Mouse (Mus musculus) neural tube, embryonic 14.5 days (tissue): ENCODE results near the gene Caskin2. TPM values are rescaled to one million over a fixed set of nuclear protein-coding genes. Genes with fewer than 3 reads are reported as not detected.

Source experiments
- ATAC-seq: fragments of 200-750 bp; cut with Nextera tagmentation; 2 replicates; pipeline ENCODE4 v1.8.0; 2017; ENCODE audit warnings: low read depth, mild to moderate bottlenecking, moderate TSS enrichment, moderate library complexity
- H3K27ac ChIP-seq: fragments of 300-500 bp; sonication (generic); 2 replicates; pipeline ENCODE4 v1.5.1; 2014; ENCODE audit warnings: low read depth, mild to moderate bottlenecking, control low read depth, low read length, moderate library complexity, mixed read lengths
- H3K27me3 ChIP-seq: fragments of 300-500 bp; sonication (generic); 2 replicates; pipeline ENCODE4 v1.6.1; 2014; ENCODE audit warnings: low read length; ENCODE audit not compliant: control insufficient read depth, insufficient read depth
- H3K36me3 ChIP-seq: fragments of 300-500 bp; sonication (generic); 2 replicates; pipeline ENCODE4 v1.6.1; 2014; ENCODE audit warnings: low read length, mixed read lengths; ENCODE audit not compliant: control insufficient read depth, insufficient read depth
- H3K4me1 ChIP-seq: fragments of 300-500 bp; sonication (generic); 2 replicates; pipeline ENCODE4 v1.6.1; 2014; ENCODE audit warnings: low read length; ENCODE audit not compliant: control insufficient read depth, insufficient read depth
- H3K4me2 ChIP-seq: fragments of 300-500 bp; sonication (generic); 2 replicates; pipeline ENCODE4 v1.6.1; 2014; ENCODE audit warnings: mild to moderate bottlenecking, low read depth, low read length, control low read depth
- H3K4me3 ChIP-seq: fragments of 300-500 bp; sonication (generic); 2 replicates; pipeline ENCODE4 v1.5.1; 2014; ENCODE audit warnings: low read depth, low read length, control low read depth, mixed read lengths
- H3K9ac ChIP-seq: fragments of 300-500 bp; sonication (generic); replicated peaks from 2 replicates; pipeline ENCODE4 v1.6.1; 2014; ENCODE audit warnings: low read depth, mild to moderate bottlenecking, control low read depth, low read length, mixed read lengths
- H3K9me3 ChIP-seq: fragments of 300-500 bp; sonication (generic); 2 replicates; pipeline ENCODE4 v1.6.1; 2016; ENCODE audit warnings: low read length; ENCODE audit not compliant: control insufficient read depth
- WGBS: fragments of 180-500 bp; shearing (Covaris S2); extraction: QIAGEN DNeasy Blood & Tissue Kit; methylation state at CpG from one replicate; pipeline ENCODE4 v1.1.7; 2014; 5-methylcytosine and 5-hydroxymethylcytosine counted together
- polyA plus RNA-seq: library from polyadenylated mRNA; unstranded; fragments of >200 nt; fragmentation: Nextera tagmentation; extraction: Ambion mirVana; gene quantifications from 2 replicates; pipeline ENCODE4 v1.2.1, GENCODE M21; 2014

Gene Caskin2
- polyA plus RNA-seq, 1 experiment from 2014 or later = 9.5 TPM

- H3K27ac ChIP-seq = no peak overlapping the region
- no peaks in the 10 kb centered on the region for H3K4me1 ChIP-seq
- no peak for ATAC-seq
- no peak overlapping the region for H3K4me3 ChIP-seq
- no peaks in the 10 kb centered on the region for H3K36me3 ChIP-seq
- H3K27me3 ChIP-seq = no peaks in the 10 kb centered on the region
- WGBS = 87% methylated on average over 5 of the region's 5 CpGs
- no peak overlapping the region for H3K4me2 ChIP-seq
- H3K9ac ChIP-seq = no peak overlapping the region
- H3K9me3 ChIP-seq = no peaks in the 10 kb centered on the region
Measured at GRCm38 (mm10) chr11:115843891-115844239, 30.4 kb upstream of the Caskin2 start.

GRCm38 (mm10) chr11:115843141-115843890 lies 29.9 kb upstream of the Caskin2 start:
- WGBS = 79% methylated on average over 13 of the region's 14 CpGs
- no peak for ATAC-seq
- Histone ChIP-seq H3K9me3 (no peaks in the 10 kb centered on the region), H3K27me3 (no peaks in the 10 kb centered on the region), H3K4me1 (no peaks in the 10 kb centered on the region), H3K36me3 (no peaks in the 10 kb centered on the region), H3K27ac (no peak overlapping the region), H3K9ac (no peak overlapping the region), H3K4me2 (no peak overlapping the region), H3K4me3 (no peak overlapping the region)

GRCm38 (mm10) chr11:115841961-115842550 lies 28.6 kb upstream of the Caskin2 start:
- no peak for ATAC-seq
- no peaks in the 10 kb centered on the region for H3K4me1 ChIP-seq
- no peak overlapping the region for H3K4me2 ChIP-seq
- H3K27me3 ChIP-seq = no peaks in the 10 kb centered on the region
- no peak overlapping the region for H3K4me3 ChIP-seq
- WGBS = 43% methylated on average over 6 of the region's 6 CpGs
- no peak overlapping the region for H3K9ac ChIP-seq
- H3K9me3 ChIP-seq = no peaks in the 10 kb centered on the region
- H3K27ac ChIP-seq = no peak overlapping the region
- no peaks in the 10 kb centered on the region for H3K36me3 ChIP-seq

GRCm38 (mm10) chr11:115841044-115841443 lies 27.6 kb upstream of the Caskin2 start:
- Histone ChIP-seq H3K4me1 (no peaks in the 10 kb centered on the region), H3K9ac (no peak overlapping the region), H3K27ac (no peak overlapping the region), H3K4me2 (no peak overlapping the region), H3K36me3 (no peaks in the 10 kb centered on the region), H3K4me3 (no peak overlapping the region), H3K27me3 (no peaks in the 10 kb centered on the region), H3K9me3 (no peaks in the 10 kb centered on the region)
- 87% methylated on average over 6 of the region's 6 CpGs for WGBS
- ATAC-seq = no peak

GRCm38 (mm10) chr11:115839732-115840131 lies 26.3 kb upstream of the Caskin2 start:
- 69% methylated on average over 3 of the region's 3 CpGs for WGBS
- H3K27me3 ChIP-seq = no peaks in the 10 kb centered on the region
- no peak for ATAC-seq
- H3K4me3 ChIP-seq = no peak overlapping the region
- no peaks in the 10 kb centered on the region for H3K9me3 ChIP-seq
- no peak overlapping the region for H3K9ac ChIP-seq
- no peaks in the 10 kb centered on the region for H3K4me1 ChIP-seq
- no peak overlapping the region for H3K4me2 ChIP-seq
- no peaks in the 10 kb centered on the region for H3K36me3 ChIP-seq
- no peak overlapping the region for H3K27ac ChIP-seq

GRCm38 (mm10) chr11:115838895-115839311 lies 25.5 kb upstream of the Caskin2 start:
- no peaks in the 10 kb centered on the region for H3K27me3 ChIP-seq
- H3K4me2 ChIP-seq = no peak overlapping the region
- no peaks in the 10 kb centered on the region for H3K36me3 ChIP-seq
- no peaks in the 10 kb centered on the region for H3K9me3 ChIP-seq
- H3K9ac ChIP-seq = no peak overlapping the region
- no peaks in the 10 kb centered on the region for H3K4me1 ChIP-seq
- 59% methylated on average over 3 of the region's 4 CpGs for WGBS
- H3K27ac ChIP-seq = no peak overlapping the region
- ATAC-seq = no peak
- H3K4me3 ChIP-seq = no peak overlapping the region

GRCm38 (mm10) chr11:115837606-115838345 lies 24.3 kb upstream of the Caskin2 start:
- H3K36me3 ChIP-seq = no peaks in the 10 kb centered on the region
- H3K9me3 ChIP-seq = no peaks in the 10 kb centered on the region
- no peak overlapping the region for H3K9ac ChIP-seq
- no peak overlapping the region for H3K4me2 ChIP-seq
- H3K4me3 ChIP-seq = no peak overlapping the region
- no peaks in the 10 kb centered on the region for H3K27me3 ChIP-seq
- no peak overlapping the region for H3K27ac ChIP-seq
- WGBS = 95% methylated on average over 22 of the region's 22 CpGs
- ATAC-seq = no peak
- H3K4me1 ChIP-seq = peaks cover 2% of the 10 kb centered on the region; the same call in 1 of the 2 replicates

GRCm38 (mm10) chr11:115836656-115837395 lies 23.4 kb upstream of the Caskin2 start:
- peaks cover 3% of the 10 kb centered on the region; the same call in 1 of the 2 replicates for H3K4me1 ChIP-seq
- H3K4me3 ChIP-seq = no peak overlapping the region
- no peak overlapping the region for H3K27ac ChIP-seq
- H3K36me3 ChIP-seq = no peaks in the 10 kb centered on the region
- 39% methylated on average over 11 of the region's 11 CpGs for WGBS
- H3K9me3 ChIP-seq = no peaks in the 10 kb centered on the region
- no peak for ATAC-seq
- H3K4me2 ChIP-seq = no peak overlapping the region
- no peaks in the 10 kb centered on the region for H3K27me3 ChIP-seq
- H3K9ac ChIP-seq = no peak overlapping the region
